Mouse (Mus musculus) left cerebral cortex, postnatal 14 days (tissue): ENCODE measurements around the gene Gm43552. TPM values are rescaled to one million over a fixed set of nuclear protein-coding genes. Genes with fewer than 3 reads are reported as not detected.

Experiments used
- DNase-seq, 2 experiments: peaks; one replicate each; pipeline ENCODE4 v3.0.0; 2021 to 2022; ENCODE audit warnings: low spot score in 2 of 2, mixed read lengths in 1 of 2
- intact Hi-C: fragments of 180-260 bp; cut with DNase I; formaldehyde crosslinking; loops from one replicate; pipeline ENCODE4 v1.15.1; 2025
- total RNA-seq, 2 experiments: library from RNA; stranded (reverse); gene quantifications; 2 replicates each; pipeline ENCODE4 v1.2.3; 2021

The Gm43552 gene
- total RNA-seq, 2 experiments from 2014 or later: 3.4 TPM; not detected in 1

GRCm38 (mm10) chr5:65394425-65394824 lies 98.2 kb downstream of the Gm43552 start:
- DNase-seq: no peak
- intact Hi-C loops: loop anchor here (5.0 kb wide), 1 partner anchor 57 kb away; the partner anchor contains the start of gene Rfc1

GRCm38 (mm10) chr5:65391753-65392152 lies 100.9 kb downstream of the Gm43552 start:
- DNase-seq: peak in 1 of 2 experiments; percentile 37
- intact Hi-C loops: loop anchor here (5.0 kb wide), 1 partner anchor 54 kb away; the partner anchor contains the start of gene Rfc1

- DNase-seq: peak; percentile 99 to 100
- intact Hi-C loops: loop anchor here (5.0 kb wide), 1 partner anchor 54 kb away; the partner anchor contains the start of gene Rfc1
These were observed 101.7 kb downstream of the Gm43552 start, which contains the start of the genes Rpl9 and Lias for GRCm38 (mm10) chr5:65390648-65391644. TSS of gene Rpl9 (minus strand) at chr5:65391444. TSS of gene Lias (plus strand) at chr5:65391497.

GRCm38 (mm10) chr5:65387008-65387867 lies 105.4 kb downstream of the Gm43552 start:
- intact Hi-C loops: loop anchor here (10.0 kb wide), 1 partner anchor 382 kb away; no protein-coding TSS in a partner anchor
- no peak for DNase-seq

GRCm38 (mm10) chr5:65385704-65386103 lies 106.9 kb downstream of the Gm43552 start:
- DNase-seq: peak in 1 of 2 experiments; percentile 42
- intact Hi-C loops: loop anchor here (10.0 kb wide), 1 partner anchor 381 kb away; no protein-coding TSS in a partner anchor

Other genes starting within 250 kb of the Gm43552 start
- gene Rfc1, start 157.2 kb downstream of the Gm43552 start, total RNA-seq: 10 to 100 TPM; 27.0 to 29.6 TPM
- gene Klb, start 144.5 kb downstream of the Gm43552 start, total RNA-seq: under 1 TPM; 0.29 to 0.47 TPM
- gene Rpl9, start 101.4 kb downstream of the Gm43552 start, total RNA-seq: 100 to 1,000 TPM; 562 to 565 TPM
- 10 to 100 TPM; 35.4 to 36.1 TPM for gene Lias, start 101.3 kb downstream of the Gm43552 start, total RNA-seq
- gene Ugdh, start 56.9 kb downstream of the Gm43552 start, total RNA-seq: 10 to 100 TPM; 24.8 to 25.7 TPM
- 100 to 1,000 TPM; 147 to 161 TPM for gene Smim14, start 44.4 kb upstream of the Gm43552 start, total RNA-seq
- gene Ube2k, start 44.4 kb upstream of the Gm43552 start, total RNA-seq: 100 to 1,000 TPM; 122 to 132 TPM
- gene Pds5a, start 205.4 kb upstream of the Gm43552 start, total RNA-seq: 10 to 100 TPM; 67.8 to 68.9 TPM